Mouse (Mus musculus) MEL-GATA-1-ER (cell line): ENCODE measurements at regions not wholly inside any gene's neighbourhood (a gene's known extent, or its start where the extent isn't known, plus 50 kb on each side); places are given as distances from the start of the nearest gene placed in this dataset.

Experiments
- DNase-seq: peaks from one replicate; pipeline ENCODE4 v3.0.0-alpha.2; 2012; ENCODE audit warnings: low read depth; ENCODE audit errors: extremely low read depth

- DNase-seq: no peak
Measured at GRCm38 (mm10) chr12:68242683-68243082, 916.3 kb downstream of the Rps29 start.

GRCm38 (mm10) chr12:68231803-68232202 is 927.2 kb downstream of the Rps29 start:
- no peak for DNase-seq

- no peak for DNase-seq
Measured at GRCm38 (mm10) chr12:68217091-68217490, 941.9 kb downstream of the Rps29 start.

- no peak for DNase-seq
Measured at GRCm38 (mm10) chr12:68208302-68208701, 950.7 kb downstream of the Rps29 start.

GRCm38 (mm10) chr12:68183858-68184257 is 961.5 kb upstream of the Mdga2 start:
- no peak for DNase-seq

GRCm38 (mm10) chr12:68161317-68161716 is 939.0 kb upstream of the Mdga2 start:
- no peak for DNase-seq

- no peak for DNase-seq
Measured at GRCm38 (mm10) chr12:68148066-68148465, 925.7 kb upstream of the Mdga2 start.

- no peak for DNase-seq
Measured at GRCm38 (mm10) chr12:68139831-68140230, 917.5 kb upstream of the Mdga2 start.

- no peak for DNase-seq
Measured at GRCm38 (mm10) chr12:68131776-68132175, 909.4 kb upstream of the Mdga2 start.

GRCm38 (mm10) chr12:68115762-68116161 is 893.4 kb upstream of the Mdga2 start:
- peak; percentile 4 for DNase-seq
